Mouse (Mus musculus): ENCODE measurements at regions not wholly inside any gene's neighbourhood (a gene's known extent, or its start where the extent isn't known, plus 50 kb on each side); places are given as distances from the start of the nearest gene placed in this dataset.

- no peaks in the 10 kb centered on the region for H3K4me1 ChIP-seq (ENCODE audit: control insufficient read depth in 1 of 2, insufficient read depth in 2 of 2, low read length in 2 of 2)
- no peaks in the 10 kb centered on the region; the same call in 1 of the 2 replicates for H3K9me3 ChIP-seq (replicated peaks; ENCODE audit: insufficient read depth, low read length)
- H3K27ac ChIP-seq (ENCODE audit: control insufficient read depth, low read depth, low read length) = no peak overlapping the region
- no peak overlapping the region for H3K4me3 ChIP-seq (ENCODE audit: control insufficient read depth in 1 of 2, insufficient read depth in 1 of 2, low read depth in 2 of 2, low read length in 2 of 2)
- H3K27me3 ChIP-seq (ENCODE audit: control insufficient read depth in 1 of 2, insufficient read depth in 2 of 2, low read length in 2 of 2) = no peaks in the 10 kb centered on the region
- no peaks in the 10 kb centered on the region for H3K36me3 ChIP-seq (ENCODE audit: control insufficient read depth in 1 of 2, insufficient read depth in 2 of 2, low read length in 2 of 2)
- no peaks in the 10 kb centered on the region for H3K79me2 ChIP-seq (ENCODE audit: control insufficient read depth, insufficient read depth, low read length, poor library complexity)
- no peak for DNase-seq (ENCODE audit: low read depth, low spot score)
- no peak for TF ChIP-seq GABPA (IDR thresholded peaks at IDR 0.05; ENCODE audit: low read depth, low read length)
- TF ChIP-seq EP300 (IDR thresholded peaks at IDR 0.05; ENCODE audit: low read depth in 1 of 2, low read length in 2 of 2) = no peak
- TF ChIP-seq MYC (IDR thresholded peaks at IDR 0.05; ENCODE audit: low read depth, low read length) = no peak
- TF ChIP-seq MAFK (IDR thresholded peaks at IDR 0.05; ENCODE audit: borderline replicate concordance, low read depth, low read length) = no peak
- TF ChIP-seq CTCF (IDR thresholded peaks at IDR 0.05 in 2 of 3, conservative IDR thresholded peaks at IDR 0.05 in 1 of 3; ENCODE audit: control insufficient read depth in 1 of 3, insufficient read depth in 1 of 3, low read depth in 2 of 3, low read length in 3 of 3, poor library complexity in 1 of 3, severe bottlenecking in 1 of 3) = no peak
- no peak for TF ChIP-seq RCOR1 (IDR thresholded peaks at IDR 0.05; ENCODE audit: low read depth, low read length)
- TF ChIP-seq CHD2 (IDR thresholded peaks at IDR 0.05; ENCODE audit: low read length) = no peak
- H3K9ac ChIP-seq (ENCODE audit: control insufficient read depth, low read depth, low read length, poor library complexity, severe bottlenecking) = no peak overlapping the region
Measured at GRCm38 (mm10) chr4:153854748-153855092, 102.3 kb upstream of the A430005L14Rik start.

DNA sequence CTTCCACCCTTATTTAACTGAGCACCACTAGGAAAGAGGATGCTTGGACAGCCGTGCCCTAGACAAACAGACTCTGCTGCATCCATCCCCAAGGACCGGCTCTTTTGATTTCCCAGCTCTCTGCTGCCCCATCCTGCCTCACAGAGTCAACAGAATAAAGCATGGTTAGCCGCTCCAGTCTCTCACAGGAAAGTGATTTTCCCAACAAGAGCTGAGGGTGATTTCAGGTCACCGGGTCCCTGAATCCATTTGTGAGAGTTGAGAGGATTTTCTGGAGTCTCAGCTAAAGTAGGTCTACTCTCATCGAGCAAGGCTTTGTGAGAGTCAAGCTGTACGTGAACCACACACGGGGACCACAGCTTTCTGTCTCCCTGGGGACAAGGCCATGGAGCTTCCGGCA is 95.6 kb upstream of the A430005L14Rik start:
- Histone ChIP-seq H3K4me3 (ENCODE audit: control insufficient read depth in 1 of 2, insufficient read depth in 1 of 2, low read depth in 2 of 2, low read length in 2 of 2) (no peak overlapping the region), H3K4me1 (ENCODE audit: control insufficient read depth in 1 of 2, insufficient read depth in 2 of 2, low read length in 2 of 2) (no peaks in the 10 kb centered on the region), H3K27me3 (ENCODE audit: control insufficient read depth in 1 of 2, insufficient read depth in 2 of 2, low read length in 2 of 2) (no peaks in the 10 kb centered on the region), H3K36me3 (ENCODE audit: control insufficient read depth in 1 of 2, insufficient read depth in 2 of 2, low read length in 2 of 2) (no peaks in the 10 kb centered on the region), H3K79me2 (ENCODE audit: control insufficient read depth, insufficient read depth, low read length, poor library complexity) (no peaks in the 10 kb centered on the region), H3K9ac (ENCODE audit: control insufficient read depth, low read depth, low read length, poor library complexity, severe bottlenecking) (no peak overlapping the region), H3K27ac (ENCODE audit: control insufficient read depth, low read depth, low read length) (no peak overlapping the region), H3K9me3 (replicated peaks; ENCODE audit: insufficient read depth, low read length) (no peaks in the 10 kb centered on the region)
- no peak for DNase-seq (ENCODE audit: low read depth, low spot score)
- no peak for TF ChIP-seq MAFK (IDR thresholded peaks at IDR 0.05; ENCODE audit: borderline replicate concordance, low read depth, low read length)
- TF ChIP-seq CHD2 (IDR thresholded peaks at IDR 0.05; ENCODE audit: low read length) = no peak
- no peak for TF ChIP-seq SIN3A (IDR thresholded peaks at IDR 0.05; ENCODE audit: low read length)
- no peak for TF ChIP-seq ZMIZ1 (IDR thresholded peaks at IDR 0.05; ENCODE audit: low read depth, low read length)
- TF ChIP-seq RAD21 (IDR thresholded peaks at IDR 0.05; ENCODE audit: low read depth, low read length) = no peak
- TF ChIP-seq ZNF384 (IDR thresholded peaks at IDR 0.05; ENCODE audit: low read depth, low read length) = no peak
- TF ChIP-seq MYC (IDR thresholded peaks at IDR 0.05; ENCODE audit: low read depth, low read length) = no peak
- no peak for TF ChIP-seq HCFC1 (IDR thresholded peaks at IDR 0.05; ENCODE audit: low read depth, low read length)
- TF ChIP-seq NELFE (IDR thresholded peaks at IDR 0.05; ENCODE audit: low read depth, low read length) = no peak
- no peak for TF ChIP-seq CTCF (IDR thresholded peaks at IDR 0.05 in 2 of 3, conservative IDR thresholded peaks at IDR 0.05 in 1 of 3; ENCODE audit: control insufficient read depth in 1 of 3, insufficient read depth in 1 of 3, low read depth in 2 of 3, low read length in 3 of 3, poor library complexity in 1 of 3, severe bottlenecking in 1 of 3)
- TF ChIP-seq JUND (IDR thresholded peaks at IDR 0.05; ENCODE audit: low read depth, low read length) = no peak
- no peak for TF ChIP-seq TAL1 (IDR thresholded peaks at IDR 0.05; ENCODE audit: low read length)
- TF ChIP-seq ELF1 (IDR thresholded peaks at IDR 0.05; ENCODE audit: low read depth, low read length) = no peak
- TF ChIP-seq MEF2A (IDR thresholded peaks at IDR 0.05; ENCODE audit: extremely low read depth, insufficient replicate concordance, low read depth, low read length, poor library complexity, severe bottlenecking) = no peak
- no peak for TF ChIP-seq TBP (IDR thresholded peaks at IDR 0.05; ENCODE audit: low read depth, low read length)
- no peak for TF ChIP-seq POLR2A (IDR thresholded peaks at IDR 0.05; ENCODE audit: control insufficient read depth in 1 of 2, insufficient read depth in 1 of 2, low read depth in 1 of 2, low read length in 2 of 2, poor library complexity in 1 of 2)
- TF ChIP-seq BHLHE40 (IDR thresholded peaks at IDR 0.05; ENCODE audit: borderline replicate concordance, low read depth, low read length) = no peak

All from MEL (cell line).